Mouse (Mus musculus) urinary bladder, postnatal 14 days (tissue): Measurements from ENCODE around the gene Fam57b.

ENCODE experiments used
- DNase-seq: peaks from one replicate; pipeline ENCODE4 v3.0.0; 2021; ENCODE audit warnings: low spot score

Gene Fam57b

DNA sequence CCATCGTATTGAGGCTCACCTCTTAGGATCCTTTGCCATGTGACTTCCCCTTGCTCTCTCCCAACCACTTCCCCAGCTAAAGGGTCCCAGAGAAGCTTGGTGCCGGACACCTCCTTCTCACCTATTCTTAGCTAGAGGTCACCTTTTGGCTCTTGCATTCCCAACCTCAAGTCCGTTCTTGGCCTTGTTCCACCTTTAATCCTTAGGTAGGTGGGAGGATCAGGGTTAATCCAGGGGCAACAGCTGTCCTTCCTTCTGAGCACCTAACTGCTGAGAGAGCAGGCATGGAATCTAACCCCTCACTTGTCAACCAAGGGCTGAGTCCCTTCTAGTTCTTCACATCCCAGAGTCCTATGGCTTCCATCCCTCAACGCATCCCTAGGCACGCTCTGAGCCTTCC is 28.5 kb downstream of the Fam57b start:
- no peak for DNase-seq

DNA sequence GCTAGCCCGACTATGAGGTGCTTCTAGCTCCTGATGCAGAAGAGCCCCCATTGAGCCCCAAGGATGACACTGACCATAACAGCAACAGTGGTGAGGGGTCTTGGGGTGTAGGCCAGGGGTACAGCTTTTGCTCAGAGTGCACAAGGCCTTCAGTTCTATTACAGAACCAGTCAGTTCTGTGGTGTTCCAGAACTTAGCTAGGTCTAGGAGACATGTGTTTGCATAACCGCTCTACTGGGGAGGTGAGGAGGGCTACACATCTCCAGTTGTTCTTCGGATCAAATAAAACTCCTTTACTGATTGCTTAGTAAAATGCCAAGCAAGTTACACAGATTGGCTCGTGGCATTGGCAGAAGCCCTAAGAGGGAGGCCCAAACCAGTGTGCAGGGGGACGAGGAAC is 34.1 kb downstream of the Fam57b start, which contains the start of gene 4930451I11Rik:
4930451I11Rik (minus strand) TSS at position 101 of the 400 bp plus-strand sequence.
- no peak for DNase-seq

DNA sequence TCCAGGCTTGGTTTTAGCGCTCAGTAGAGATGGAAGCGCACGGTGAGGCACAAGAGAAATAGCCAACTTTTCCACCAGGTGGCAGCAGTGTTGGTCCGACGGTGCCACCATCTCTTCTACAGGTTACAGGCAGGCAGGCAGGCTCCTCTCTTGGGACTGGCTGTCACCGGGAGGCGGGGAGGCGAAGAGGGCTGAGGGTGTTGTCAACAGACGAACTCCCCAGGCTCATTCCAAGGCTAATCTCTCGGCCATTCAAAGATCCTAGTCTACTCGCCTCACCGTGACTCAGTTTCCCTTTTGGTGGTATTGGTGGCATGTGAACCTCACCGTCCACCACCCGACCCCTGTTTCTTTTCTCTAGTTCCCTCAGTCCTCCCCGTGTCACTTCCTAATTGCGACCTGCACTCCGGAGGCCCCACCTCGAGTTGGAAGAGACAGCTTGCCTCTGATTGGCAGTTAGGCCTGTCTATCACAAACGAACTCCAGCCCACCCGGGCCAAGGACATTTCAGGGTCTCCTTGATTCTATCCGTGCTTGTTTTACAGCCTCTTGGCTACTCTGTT is 34.6 kb downstream of the Fam57b start:
- DNase-seq: peak; percentile 81

DNA sequence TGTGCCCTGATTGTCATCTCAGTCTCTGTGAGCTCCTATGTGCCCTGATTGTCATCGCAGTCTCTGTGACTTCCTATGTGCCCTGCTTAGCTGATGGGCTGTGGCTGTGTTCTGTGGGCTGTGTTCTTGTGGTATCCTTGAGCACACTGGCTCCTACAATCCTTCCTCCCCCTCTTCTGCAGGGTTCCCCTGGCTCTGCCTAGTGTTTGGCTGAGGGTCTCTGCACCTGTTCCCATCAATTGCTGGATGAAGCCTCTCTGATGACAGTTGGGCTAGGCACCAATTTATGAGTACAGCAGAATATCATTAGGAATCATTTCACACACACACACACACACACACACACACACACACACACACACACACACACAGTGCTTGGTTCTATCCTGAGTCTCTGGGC is 35.8 kb downstream of the Fam57b start:
- no peak for DNase-seq

DNA sequence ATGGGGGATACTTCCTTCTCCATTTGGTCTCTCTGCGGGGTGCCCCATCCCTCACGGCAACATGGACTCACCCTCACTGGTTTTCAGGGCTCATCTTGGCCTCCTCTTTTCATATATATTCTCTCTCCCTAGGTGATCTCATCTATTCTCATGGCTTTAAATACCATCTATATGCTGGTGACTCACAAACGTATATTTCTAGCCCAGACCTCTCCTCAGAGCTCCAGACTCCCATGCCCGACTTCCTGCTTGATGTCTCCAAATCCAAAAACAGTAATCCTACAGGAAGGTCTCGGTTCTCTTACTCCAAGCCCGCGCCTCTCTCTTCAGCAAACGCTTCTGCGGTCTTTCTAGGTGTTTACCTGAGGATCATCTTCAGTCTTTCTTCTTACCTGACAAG is 45.8 kb downstream of the Fam57b start:
- DNase-seq: no peak

DNA sequence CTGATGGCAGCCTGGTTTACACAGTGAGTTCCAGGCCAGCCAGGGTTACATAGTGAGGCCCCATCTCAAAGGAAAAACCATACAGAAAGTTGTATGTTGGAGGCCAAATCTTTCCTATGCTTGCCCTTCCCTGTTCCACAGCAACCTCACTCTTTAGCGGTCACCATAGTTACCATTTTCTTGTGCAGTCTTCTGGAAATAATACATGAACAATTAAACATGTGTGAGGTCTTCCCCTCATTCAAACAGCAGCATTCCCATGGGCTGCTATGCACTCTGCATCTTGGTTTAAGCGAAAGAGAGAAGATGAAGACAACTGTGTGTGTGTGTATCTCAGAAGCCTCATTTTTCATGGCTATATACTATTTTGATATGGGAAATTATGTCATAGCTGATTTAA is 48.0 kb downstream of the Fam57b start:
- no peak for DNase-seq

DNA sequence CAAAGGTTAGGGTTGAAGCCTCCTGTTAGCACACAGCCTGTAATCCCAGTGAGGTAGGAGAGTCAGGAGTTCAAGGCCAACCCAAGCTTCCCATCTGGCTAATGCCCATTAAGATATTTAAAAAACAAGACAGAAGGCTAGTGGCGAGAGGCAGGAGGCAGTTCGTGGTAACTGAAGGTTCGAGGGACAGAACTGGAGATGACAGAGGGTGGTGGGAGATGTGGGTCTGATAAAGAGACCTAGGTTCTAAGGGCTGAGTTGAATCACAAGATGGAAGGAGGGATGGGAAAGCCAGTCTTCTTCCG is 49.6 kb downstream of the Fam57b start, which contains the start of gene Doc2a:
Doc2a (plus strand) TSS at position 301 of the 305 bp plus-strand sequence.
- DNase-seq: no peak

DNA sequence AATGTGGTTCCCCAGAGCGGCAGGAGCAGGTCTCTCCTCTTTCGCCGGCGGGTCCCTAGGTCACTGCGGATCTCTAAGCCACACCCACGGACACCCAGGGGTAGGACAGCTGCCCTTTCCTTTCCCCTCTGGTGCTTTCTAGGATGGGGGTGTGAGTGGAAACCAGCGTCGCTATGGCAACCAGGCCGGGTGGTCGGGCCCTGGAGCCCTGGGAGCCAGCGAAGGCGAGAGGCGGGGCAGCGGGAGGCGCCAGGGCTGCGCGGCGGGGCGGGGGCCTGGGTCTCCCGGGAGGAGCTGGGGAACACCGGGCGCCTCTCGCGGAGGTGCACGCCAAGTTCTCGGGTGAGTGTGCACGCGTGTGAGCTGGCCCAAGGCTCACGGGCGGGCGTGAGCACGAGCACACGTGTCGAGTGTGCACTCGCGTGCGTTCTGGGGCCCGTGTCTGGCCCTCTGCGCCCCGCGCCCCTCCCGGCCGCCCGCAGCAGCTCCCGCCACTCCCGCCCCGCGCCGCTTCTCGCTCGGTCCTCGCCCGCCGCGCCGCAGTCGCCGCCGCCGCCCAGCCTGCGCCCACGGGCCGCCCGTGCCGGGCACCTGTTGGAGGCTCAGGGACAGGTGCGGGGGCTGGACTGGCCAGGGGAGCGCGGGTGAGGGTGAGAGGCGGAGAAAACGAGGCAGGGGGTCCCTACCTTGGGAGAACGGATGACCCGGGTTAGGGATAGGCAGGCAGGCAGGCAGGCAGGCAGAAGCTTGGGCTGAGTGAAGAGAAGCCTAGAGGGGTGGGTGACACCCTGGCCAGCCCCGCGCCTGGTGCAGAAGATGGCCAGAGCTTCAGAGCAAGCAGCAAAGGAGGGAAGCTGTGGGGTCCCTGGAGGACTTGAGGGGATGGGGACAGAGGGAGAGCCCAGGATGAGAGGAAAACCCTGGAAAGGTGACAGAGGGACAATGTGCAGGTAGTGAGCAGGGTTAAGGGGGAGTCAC is 50.2 kb downstream of the Fam57b start:
- DNase-seq: no peak

DNA sequence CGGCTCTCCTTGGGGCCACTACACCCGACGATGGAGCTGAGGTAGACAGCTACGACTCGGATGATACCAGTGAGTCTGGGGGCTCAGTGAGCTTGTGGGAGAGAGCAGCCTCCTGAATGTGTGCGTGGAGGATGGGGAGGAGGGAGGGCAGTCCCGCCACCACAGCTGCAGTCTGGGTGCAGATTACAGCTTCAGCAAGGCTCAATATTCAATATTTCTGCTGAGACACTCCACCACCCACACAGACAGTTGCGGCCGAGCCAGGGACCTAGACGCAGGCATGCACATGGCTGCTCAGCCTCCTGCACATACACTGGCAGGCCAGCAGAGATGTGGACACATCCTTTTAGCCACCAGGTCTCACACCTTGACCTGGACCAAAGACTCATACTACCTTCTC is 51.3 kb downstream of the Fam57b start:
- no peak for DNase-seq

DNA sequence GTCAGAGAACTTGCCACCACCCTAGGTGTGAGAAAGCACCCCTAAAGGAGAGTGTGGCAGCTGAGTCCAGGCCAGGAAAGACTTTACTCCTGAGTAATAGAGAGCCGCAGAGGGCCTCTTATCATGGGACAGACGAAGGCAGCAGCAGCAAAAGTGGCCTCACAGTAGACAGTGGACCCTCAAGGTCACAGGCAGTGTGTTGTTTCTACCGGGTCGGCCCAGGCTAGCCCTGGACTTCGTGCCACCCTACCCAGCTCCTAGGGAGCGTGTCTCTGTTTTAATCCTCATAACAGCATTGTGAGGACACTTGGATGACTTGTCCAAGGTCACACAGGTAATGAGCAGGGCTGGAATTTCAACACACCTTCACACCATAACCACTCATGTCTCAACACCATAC is 52.7 kb downstream of the Fam57b start:
- no peak for DNase-seq

DNA sequence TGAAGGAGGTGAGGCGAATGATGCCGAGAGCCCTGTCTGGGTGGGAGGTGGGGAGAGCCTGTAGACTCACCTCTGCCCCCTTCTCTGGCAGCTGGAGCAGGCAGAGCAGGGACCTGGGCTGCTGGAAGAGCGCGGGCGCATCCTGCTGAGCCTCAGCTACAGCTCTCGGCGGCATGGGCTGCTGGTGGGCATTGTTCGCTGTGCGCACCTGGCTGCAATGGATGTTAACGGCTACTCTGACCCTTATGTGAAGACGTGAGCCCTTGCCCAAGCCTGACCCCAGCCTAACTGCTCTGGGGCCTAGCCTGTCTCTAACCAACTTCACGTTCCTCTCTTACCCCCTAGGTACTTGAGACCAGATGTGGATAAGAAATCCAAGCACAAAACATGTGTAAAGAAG is 53.7 kb downstream of the Fam57b start:
- DNase-seq: no peak

DNA sequence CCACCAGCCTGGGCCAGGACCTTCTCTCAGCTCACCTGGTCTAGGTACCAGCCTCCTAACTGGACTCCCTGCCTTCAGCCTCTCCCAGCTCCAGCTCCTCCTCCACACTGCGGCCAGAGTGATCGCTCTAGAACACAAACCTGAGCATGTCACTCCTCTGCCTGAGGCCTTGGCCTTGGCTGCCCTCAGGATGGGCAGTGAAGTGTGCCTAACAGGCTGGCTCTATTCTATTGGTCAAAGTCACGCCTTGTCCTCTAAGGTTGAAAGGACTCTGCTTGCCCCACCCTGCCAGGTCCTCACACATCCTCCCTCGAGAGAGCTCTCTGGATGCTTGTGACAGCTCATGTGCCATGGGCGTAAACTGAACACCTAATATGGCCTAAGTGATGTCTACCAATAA is 56.0 kb downstream of the Fam57b start:
- DNase-seq: no peak

DNA sequence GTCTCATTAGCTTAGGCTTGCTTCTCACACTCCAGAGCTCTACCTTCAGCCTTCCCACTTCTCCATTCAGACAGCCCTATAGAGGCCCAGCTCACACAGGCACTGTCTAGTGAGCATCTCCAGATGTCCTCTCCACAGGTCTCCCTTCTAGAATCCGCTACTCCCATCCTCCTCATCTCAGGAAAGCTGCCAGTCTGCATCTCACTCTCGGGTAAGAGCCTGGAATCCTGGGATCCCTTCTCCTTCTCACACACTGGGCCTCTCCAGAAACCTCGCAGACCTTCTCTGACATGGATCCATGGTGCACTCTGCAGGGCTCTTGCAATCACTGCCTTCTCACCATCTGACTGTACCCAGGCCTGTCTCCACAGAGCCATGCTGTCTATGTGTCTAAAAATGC is 58.2 kb downstream of the Fam57b start:
- no peak for DNase-seq

DNA sequence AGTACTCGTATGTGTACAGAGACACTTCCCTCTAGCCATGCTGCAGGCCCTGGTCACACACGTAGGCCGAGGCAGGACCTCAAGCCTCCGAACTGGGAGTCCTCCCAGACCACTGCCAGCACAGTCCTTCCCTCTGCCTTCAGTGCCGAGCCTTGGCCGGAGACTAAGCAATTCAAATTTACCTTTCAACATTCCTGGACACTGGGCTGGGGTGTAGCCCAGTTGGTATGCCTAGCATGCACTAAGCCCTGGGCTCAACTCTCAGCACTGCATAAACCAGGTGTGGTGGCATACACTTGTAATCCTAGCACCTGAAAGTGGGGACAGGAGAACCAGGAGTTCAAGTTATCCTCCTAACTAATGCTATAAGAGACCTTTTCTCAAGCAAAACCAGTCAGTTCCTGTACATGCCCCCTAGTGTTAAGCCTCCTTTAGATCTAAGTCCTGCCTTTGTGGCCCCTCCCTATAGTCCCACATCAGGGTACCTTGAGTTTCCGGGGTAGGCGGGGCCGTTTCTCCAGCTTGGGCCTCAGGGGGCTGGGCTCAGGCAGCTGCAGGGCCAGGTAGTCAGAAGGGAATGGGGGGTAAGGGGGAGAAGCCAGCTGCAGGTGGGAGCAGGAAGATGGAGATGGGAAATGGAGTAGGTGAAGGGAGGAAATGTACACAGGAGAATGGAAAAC is 59.4 kb downstream of the Fam57b start:
- DNase-seq: no peak

DNA sequence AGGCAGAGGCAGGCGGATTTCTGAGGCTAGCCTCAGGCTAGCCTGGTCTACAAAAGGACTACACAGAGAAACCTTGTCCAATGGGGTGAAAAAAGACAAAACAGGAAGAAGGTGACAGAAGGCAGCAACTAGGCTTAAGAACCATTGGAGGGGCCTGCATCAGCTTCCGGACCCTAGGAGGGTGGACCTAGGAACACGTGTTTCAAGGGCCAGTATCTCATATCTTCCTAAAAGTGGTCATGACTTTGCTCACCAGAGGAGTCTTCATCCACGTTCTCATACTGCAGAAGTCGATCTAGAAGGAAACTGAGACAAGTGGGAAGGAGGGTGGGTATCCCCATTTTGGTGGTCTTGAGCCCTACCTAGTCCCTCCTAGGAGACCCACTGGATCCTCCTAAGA is 63.5 kb downstream of the Fam57b start:
- no peak for DNase-seq

DNA sequence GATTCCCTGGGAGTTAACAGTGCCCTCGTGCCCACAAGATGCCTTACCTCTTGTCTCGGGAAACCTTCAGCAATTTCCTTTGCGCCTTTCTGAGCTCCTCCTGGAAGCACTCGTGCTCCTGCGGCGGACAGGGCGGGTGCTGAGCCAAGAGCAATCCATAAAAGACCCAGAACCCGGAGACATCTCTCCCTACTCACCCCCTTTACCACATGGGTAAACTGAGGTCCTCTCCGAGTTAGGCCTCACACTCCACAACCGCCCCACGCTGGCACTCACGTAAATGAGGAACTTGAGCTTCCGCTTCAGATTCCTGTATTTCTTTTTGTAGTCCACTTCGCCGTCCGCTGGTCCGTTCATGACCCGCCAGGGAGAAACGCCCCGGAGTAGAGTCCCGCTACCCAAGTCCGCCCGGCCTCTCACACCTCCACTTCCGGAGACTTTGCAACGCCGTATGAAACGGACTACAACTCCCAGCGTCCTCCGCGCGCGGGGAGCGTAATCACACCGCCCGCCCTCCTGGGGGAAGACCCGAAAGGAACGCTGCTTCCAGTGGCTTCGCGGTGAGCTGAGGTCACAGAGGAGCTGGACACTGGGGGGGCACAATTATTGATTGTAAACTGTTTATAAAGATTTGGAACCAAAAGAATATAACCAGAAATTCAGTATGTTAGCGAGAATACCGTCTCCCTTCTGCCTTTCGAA is 64.1 kb downstream of the Fam57b start, which contains the start of gene Hirip3:
Hirip3 (plus strand) TSS at position 544 of the 702 bp plus-strand sequence.
- DNase-seq: peak; percentile 96

DNA sequence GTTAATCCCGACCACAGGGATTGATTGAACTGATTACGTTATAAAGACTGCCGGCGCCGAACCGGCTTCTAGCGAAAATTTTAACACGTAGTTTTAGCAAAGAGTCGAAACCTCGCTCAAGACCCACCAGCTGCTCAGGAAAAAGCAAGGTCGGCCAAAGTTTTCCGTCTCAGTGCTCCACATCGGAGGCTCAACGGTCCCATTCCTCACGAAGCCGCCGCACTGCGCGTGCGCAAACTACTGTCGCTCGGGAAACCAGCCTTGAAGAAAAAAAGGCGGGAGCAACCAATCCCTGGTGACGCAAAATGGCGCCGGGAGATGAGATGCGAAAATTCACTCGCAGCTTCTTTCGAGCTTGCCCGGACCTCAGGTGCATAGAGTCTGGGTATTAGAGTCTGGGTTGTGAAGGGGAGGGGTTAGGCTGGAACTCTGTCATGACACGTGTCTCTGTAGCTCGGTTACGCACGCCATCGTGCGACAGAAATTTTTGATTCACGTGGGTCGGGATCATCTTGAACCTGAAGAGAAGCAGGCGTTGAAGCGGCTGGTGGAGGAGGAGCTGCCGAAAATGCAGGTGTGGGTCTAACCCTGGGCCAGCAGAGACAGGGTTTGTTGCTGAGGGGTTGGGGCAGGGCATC is 64.8 kb downstream of the Fam57b start, which contains the start of gene Ino80e:
Ino80e (minus strand) TSS at position 231 of the 638 bp plus-strand sequence.
- DNase-seq: peak; percentile 95

DNA sequence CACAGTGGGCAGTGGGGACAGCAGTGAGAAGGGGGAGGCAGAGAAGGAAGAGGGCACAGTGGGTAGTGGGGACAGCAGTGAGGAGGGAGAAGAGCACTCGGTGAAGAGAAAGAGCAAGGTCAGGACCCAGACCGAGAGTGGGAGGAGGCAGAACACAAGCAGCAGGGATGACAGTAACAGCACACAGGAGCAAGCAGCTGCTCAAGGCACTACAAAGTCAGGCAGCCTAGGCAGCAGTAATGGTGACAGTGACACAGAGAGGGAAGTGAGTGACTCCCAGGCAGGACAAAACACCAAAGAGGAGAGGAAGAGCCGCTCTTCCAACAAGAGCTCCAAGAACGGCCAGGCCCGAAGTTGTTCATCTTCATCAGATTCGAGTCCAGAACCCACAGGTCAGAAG is 66.3 kb downstream of the Fam57b start:
- no peak for DNase-seq

DNA sequence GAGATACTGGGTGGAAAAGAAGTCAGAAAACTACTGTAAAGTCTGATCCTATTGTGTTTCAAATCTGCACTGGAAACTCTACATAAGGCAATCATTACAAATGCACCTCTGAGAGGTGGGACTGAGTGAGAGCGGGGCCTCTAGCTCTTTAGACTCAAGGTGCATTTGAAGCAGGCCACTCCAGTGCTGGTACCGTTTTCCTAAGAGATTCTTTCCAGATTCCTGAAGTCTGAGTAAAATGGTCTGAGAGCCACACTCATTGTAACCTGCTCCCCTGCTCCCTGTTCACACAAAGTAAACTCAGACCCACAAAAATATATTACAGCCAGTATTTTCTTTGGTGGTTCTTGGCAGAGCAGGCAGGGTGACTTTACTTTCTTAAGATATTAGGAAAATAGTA is 70.1 kb downstream of the Fam57b start:
- DNase-seq: no peak

DNA sequence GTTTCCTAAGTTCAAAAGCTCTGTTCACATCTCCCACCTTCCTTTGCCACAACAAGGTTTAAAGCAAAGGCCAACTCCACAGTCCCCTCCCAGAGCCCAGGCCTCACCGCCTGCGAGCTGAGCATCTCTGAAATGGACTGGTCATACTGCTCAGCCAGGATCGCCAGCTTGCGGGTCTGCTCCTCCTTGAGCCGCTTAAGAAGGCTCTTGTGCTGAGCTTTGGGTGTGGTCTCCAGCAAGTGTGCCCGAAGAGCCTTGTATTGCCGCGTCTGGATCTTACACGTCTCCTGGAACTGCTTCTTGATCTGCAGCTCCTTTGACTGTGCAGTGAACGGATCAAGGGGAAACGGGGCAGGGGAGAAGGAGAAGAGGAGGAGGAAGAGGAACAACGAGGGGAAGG is 70.5 kb downstream of the Fam57b start:
- DNase-seq: no peak

DNA sequence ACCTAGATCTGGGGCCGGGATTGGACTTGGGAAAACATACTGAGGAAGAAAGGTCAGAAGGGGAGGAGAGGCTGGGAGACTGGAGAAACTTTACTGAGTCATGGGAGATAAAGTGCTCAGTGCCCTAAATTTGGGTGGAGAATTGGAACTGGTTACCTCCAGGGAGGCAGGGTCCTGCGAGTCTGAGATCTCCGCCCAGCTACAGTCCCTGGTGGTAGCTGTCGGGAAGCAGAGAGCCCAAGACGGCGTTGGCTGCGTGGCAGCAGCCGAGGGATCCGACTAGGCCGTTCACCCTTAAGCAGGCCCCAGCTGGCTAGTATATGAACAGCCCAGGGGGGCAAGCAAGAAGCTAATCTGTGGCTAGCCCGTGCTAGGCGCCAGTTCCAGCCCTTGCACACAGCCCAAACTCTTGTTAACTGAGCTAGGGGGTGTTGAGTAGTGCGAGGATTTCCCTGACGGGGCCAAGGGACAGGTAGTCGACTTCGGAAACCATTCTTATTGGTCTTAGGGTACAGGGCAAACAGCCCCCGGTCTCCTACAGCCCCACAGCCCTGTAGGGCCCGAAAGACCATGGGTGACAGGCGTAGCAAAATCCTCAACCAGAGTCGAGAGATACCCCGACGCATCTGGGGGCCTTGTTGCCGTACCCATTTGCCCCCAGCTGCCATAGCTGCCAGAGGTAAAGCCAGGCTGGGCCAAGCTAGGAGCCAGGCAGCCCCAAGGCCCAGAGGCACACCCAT is 72.5 kb downstream of the Fam57b start:
- DNase-seq: no peak
